Mouse (Mus musculus) heart, embryonic 10.5 days (tissue): ENCODE measurements at regions not wholly inside any gene's neighbourhood (a gene's known extent, or its start where the extent isn't known, plus 50 kb on each side); places are given as distances from the start of the nearest gene placed in this dataset.

Source experiments
- DNase-seq: peaks from one replicate; pipeline ENCODE4 v3.0.0-alpha.2; 2017; ENCODE audit warnings: low spot score
- H3K27ac ChIP-seq: fragments of 300-500 bp; sonication (generic); 2 replicates; pipeline ENCODE4 v1.5.1; 2016; ENCODE audit warnings: mild to moderate bottlenecking
- H3K27me3 ChIP-seq: fragments of 300-500 bp; sonication (generic); 2 replicates; pipeline ENCODE4 v1.6.1; 2016; ENCODE audit warnings: mild to moderate bottlenecking; ENCODE audit not compliant: poor library complexity, insufficient read depth, severe bottlenecking
- H3K36me3 ChIP-seq: fragments of 300-500 bp; sonication (generic); 2 replicates; pipeline ENCODE4 v1.6.1; 2016; ENCODE audit warnings: mild to moderate bottlenecking, moderate library complexity
- H3K4me1 ChIP-seq: fragments of 300-500 bp; sonication (generic); 2 replicates; pipeline ENCODE4 v1.6.1; 2016; ENCODE audit warnings: mild to moderate bottlenecking
- H3K4me3 ChIP-seq: fragments of 300-500 bp; sonication (generic); 2 replicates; pipeline ENCODE4 v1.5.1; 2016; ENCODE audit warnings: mild to moderate bottlenecking, moderate library complexity
- H3K9me3 ChIP-seq: fragments of 300-500 bp; sonication (generic); 2 replicates; pipeline ENCODE4 v1.6.1; 2016; ENCODE audit warnings: mild to moderate bottlenecking, moderate library complexity
- WGBS: fragments of 180-500 bp; shearing (Covaris S2); methylation state at CpG from one replicate; pipeline ENCODE4 v1.1.7; 2016; 5-methylcytosine and 5-hydroxymethylcytosine counted together

DNA sequence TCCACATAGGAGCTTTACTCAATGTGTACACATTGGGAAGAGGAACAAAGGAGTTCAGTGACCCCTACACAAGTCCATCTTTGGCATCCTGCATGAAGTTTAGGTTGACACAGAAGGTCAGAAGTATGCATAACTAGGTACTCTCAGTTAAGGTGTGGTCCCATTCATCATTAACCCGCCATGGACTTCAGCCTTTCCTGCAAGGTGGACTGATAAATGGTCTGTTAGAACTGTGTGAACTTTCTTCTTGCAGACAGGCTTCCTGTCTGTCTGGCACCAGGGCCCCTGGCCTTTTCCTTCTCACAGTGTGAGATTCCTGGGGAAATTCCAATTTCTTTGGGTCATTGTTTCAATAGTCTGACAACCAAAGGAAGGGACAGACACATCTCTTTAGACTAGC, 121.5 kb upstream of the Egfl6 start:
- H3K36me3 ChIP-seq = no peaks in the 10 kb centered on the region
- H3K4me1 ChIP-seq = no peaks in the 10 kb centered on the region
- WGBS = 38% methylated on average over 1 of the region's 1 CpGs
- no peaks in the 10 kb centered on the region for H3K27me3 ChIP-seq
- no peaks in the 10 kb centered on the region for H3K9me3 ChIP-seq
- DNase-seq = no peak
- no peak overlapping the region for H3K4me3 ChIP-seq
- no peak overlapping the region for H3K27ac ChIP-seq

DNA sequence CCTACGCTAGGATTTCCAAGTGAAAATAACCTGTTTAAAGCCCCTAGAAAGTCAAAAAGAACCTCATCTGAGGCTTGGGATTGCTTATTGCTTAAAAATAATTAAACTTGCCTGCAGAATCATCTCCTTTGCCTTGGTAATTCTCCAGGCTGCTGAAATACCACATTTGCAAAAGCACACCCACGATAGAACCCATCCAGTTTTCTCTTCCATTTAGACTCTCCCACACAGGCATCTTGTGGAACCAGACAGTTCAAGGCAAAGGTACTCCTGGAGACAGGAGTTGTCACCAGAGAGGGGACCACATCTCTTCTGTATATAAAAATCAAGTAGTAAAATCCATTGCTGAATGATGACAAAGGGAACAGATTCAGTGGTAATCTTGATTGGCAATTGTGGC, 118.8 kb upstream of the Egfl6 start:
- DNase-seq = no peak
- no peak overlapping the region for H3K4me3 ChIP-seq
- H3K27me3 ChIP-seq = no peaks in the 10 kb centered on the region
- H3K4me1 ChIP-seq = no peaks in the 10 kb centered on the region
- 82% methylated on average over 2 of the region's 2 CpGs for WGBS
- H3K27ac ChIP-seq = no peak overlapping the region
- H3K36me3 ChIP-seq = no peaks in the 10 kb centered on the region
- no peaks in the 10 kb centered on the region for H3K9me3 ChIP-seq

DNA sequence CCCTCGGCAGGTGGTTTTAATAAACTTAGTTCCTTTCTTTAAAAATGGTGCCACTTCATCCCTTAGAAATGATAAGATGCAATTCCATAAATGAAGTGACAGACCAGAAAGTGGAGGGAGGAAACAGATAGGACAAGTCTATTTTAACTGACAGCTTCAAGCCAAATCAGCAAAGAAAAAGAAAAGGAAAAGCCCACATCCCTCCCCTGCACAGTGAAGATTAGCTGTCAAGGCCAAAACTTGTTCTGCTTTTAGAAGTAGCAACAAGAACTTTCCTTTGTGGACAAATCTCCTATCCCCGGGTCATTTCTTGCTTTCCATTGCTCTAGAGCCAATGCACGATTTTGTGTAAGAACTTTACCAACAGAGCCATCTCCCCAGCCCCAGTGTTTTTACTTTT, 108.7 kb upstream of the Egfl6 start:
- H3K27ac ChIP-seq = no peak overlapping the region
- no peaks in the 10 kb centered on the region for H3K36me3 ChIP-seq
- no peak overlapping the region for H3K4me3 ChIP-seq
- 64% methylated on average over 3 of the region's 3 CpGs for WGBS
- no peaks in the 10 kb centered on the region for H3K9me3 ChIP-seq
- DNase-seq = no peak
- no peaks in the 10 kb centered on the region for H3K27me3 ChIP-seq
- no peaks in the 10 kb centered on the region for H3K4me1 ChIP-seq

DNA sequence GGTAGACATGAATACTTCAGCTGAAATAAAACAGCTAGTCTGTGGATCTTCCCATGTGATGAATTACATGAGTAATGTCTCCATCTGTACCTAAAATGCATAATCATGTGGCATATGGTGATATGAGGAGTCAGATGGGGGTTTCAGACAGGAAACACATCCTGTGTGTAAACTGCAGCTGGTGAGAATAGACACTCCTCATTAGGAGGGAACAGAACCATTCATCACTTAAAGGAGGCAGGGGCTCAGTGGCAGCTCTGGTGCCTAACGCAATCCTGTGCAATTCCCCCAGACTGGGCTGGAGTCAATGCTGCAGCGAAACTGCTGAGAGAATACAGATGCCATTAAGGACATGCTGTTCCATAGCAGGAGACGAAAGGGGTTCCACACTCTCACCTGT, 103.3 kb upstream of the Egfl6 start:
- 74% methylated on average over 3 of the region's 3 CpGs for WGBS
- Histone ChIP-seq H3K27me3 (no peaks in the 10 kb centered on the region; the same call in 1 of the 2 replicates), H3K4me3 (no peak overlapping the region), H3K27ac (no peak overlapping the region), H3K4me1 (no peaks in the 10 kb centered on the region), H3K9me3 (no peaks in the 10 kb centered on the region), H3K36me3 (no peaks in the 10 kb centered on the region)
- DNase-seq = no peak

DNA sequence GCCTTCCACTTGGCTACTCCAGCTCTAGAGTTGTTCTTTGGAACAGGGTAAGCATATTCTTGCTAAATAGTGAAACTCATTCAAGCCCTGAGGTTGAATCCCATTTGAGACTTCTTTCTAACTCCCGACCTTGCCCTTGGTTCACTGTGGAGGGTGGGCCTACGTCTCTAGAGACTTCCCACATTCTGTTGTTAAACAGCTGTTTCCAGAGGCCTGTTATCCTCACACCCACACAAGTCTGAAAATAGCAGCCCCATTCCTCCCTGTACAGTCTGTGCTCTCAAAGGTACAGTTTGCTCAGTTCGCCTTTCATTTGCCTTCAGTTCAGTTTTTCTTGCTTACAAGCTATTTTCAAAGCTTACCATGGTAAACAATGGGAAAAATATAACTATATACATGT, 87.9 kb upstream of the Egfl6 start:
- no peak for DNase-seq
- Histone ChIP-seq H3K4me1 (no peaks in the 10 kb centered on the region), H3K9me3 (no peaks in the 10 kb centered on the region), H3K4me3 (no peak overlapping the region), H3K27me3 (peaks cover 16% of the 10 kb centered on the region; the same call in 1 of the 2 replicates), H3K36me3 (no peaks in the 10 kb centered on the region), H3K27ac (no peak overlapping the region)
- WGBS = 68% methylated on average over 3 of the region's 3 CpGs

DNA sequence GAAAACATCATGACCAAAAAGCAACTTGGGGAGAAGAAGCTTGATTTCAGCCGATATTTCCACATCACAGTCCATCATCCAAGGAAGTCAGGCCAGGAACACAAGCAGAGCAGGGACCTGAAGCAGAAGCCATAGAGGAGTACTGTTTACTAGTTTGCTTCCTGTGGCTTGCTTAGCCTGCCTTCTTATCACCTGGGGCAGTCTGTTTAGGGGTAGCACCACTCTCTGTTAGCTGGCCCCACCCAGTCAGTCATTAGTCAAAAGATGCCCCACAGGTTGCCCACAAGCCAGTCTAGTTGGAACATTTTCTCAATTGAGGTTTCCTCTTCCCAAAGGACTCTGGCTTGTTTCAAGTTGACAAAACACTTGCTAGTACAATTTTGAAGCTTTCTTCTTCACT, 87.1 kb upstream of the Egfl6 start:
- H3K9me3 ChIP-seq = no peaks in the 10 kb centered on the region
- H3K36me3 ChIP-seq = no peaks in the 10 kb centered on the region
- H3K4me3 ChIP-seq = no peak overlapping the region
- 70% methylated on average over 1 of the region's 1 CpGs for WGBS
- no peak for DNase-seq
- H3K27me3 ChIP-seq = peaks cover 17% of the 10 kb centered on the region; the same call in 1 of the 2 replicates
- H3K4me1 ChIP-seq = no peaks in the 10 kb centered on the region
- no peak overlapping the region for H3K27ac ChIP-seq

DNA sequence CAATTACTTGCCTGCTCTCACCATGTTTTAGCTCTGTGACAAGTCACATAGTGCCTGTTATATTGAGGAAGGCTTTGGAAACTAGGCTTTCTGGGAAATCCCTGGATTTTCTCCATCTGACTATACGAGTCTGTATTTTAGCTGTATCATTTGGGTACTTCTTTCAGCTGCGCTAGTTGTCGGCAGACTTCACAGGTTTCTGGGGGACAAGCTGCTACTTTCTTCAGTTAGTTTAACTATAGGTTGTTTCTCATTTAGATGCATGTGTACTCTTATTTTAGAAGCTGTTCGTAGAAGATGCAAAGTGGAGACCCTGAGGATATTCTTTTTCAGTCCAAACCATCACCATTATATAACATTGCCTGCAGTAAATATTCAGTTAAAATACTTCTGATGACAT, 86.3 kb upstream of the Egfl6 start:
- no peak for DNase-seq
- Histone ChIP-seq H3K27ac (no peak overlapping the region), H3K9me3 (no peaks in the 10 kb centered on the region), H3K4me3 (no peak overlapping the region), H3K27me3 (peaks cover 14% of the 10 kb centered on the region; the same call in 1 of the 2 replicates), H3K36me3 (no peaks in the 10 kb centered on the region), H3K4me1 (no peaks in the 10 kb centered on the region)
- WGBS = 86% methylated on average over 4 of the region's 4 CpGs

DNA sequence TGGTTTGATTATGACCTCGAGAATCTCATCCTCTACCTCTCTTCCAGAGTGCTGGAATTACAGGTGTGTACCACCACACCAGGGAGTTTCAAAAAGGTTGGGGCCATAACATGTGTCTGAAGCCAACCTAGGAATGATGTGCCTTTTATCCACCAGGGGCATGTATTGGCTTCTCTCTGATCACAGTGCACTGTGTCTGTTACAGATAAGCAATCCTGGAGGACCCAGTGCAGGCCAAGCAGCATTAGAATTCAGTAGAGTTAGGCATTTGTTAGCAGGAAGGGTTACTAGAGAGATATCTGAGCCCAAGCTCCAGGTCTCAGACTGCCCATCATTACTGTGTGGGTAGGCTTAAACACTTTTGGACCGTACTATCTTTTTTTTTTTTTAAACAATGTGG, 80.8 kb upstream of the Egfl6 start:
- peaks cover 11% of the 10 kb centered on the region; the same call in 1 of the 2 replicates for H3K27me3 ChIP-seq
- 71% methylated on average over 2 of the region's 2 CpGs for WGBS

DNA sequence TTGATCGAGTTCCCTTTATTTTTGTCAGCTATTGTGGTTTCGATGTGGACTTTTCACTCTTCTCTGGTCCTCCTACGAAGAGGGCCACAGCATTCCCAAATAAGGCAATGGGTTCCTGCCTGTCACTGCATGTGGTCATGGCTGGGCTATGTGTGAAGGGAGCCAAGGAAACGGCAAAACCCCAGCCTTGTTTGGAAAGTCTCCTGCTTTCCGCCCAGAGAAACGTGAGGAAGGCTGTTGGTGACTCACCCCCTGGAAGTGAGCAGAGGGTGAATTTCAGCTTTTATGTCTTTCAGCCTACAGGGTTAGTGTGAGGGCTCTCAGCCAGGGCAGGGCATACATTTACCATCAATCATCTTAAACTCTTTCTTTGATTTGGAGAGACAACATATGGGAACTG, 76.3 kb upstream of the Egfl6 start:
- H3K36me3 ChIP-seq = no peaks in the 10 kb centered on the region
- DNase-seq = peak; percentile 74
- H3K27ac ChIP-seq = peak overlapping the region; percentile 84
- no peak overlapping the region for H3K4me3 ChIP-seq
- no peaks in the 10 kb centered on the region for H3K9me3 ChIP-seq
- peaks cover 8% of the 10 kb centered on the region; the same call in 1 of the 2 replicates for H3K4me1 ChIP-seq
- WGBS = 39% methylated on average over 6 of the region's 6 CpGs
- H3K27me3 ChIP-seq = peaks cover 5% of the 10 kb centered on the region; the same call in 1 of the 2 replicates

More for the DNA sequence above, 80.8 kb upstream of the Egfl6 start:
- Histone ChIP-seq H3K9me3 (no peaks in the 10 kb centered on the region), H3K4me1 (peaks cover 6% of the 10 kb centered on the region; the same call in 1 of the 2 replicates), H3K36me3 (no peaks in the 10 kb centered on the region), H3K27ac (no peak overlapping the region), H3K4me3 (no peak overlapping the region)
- DNase-seq = no peak

DNA sequence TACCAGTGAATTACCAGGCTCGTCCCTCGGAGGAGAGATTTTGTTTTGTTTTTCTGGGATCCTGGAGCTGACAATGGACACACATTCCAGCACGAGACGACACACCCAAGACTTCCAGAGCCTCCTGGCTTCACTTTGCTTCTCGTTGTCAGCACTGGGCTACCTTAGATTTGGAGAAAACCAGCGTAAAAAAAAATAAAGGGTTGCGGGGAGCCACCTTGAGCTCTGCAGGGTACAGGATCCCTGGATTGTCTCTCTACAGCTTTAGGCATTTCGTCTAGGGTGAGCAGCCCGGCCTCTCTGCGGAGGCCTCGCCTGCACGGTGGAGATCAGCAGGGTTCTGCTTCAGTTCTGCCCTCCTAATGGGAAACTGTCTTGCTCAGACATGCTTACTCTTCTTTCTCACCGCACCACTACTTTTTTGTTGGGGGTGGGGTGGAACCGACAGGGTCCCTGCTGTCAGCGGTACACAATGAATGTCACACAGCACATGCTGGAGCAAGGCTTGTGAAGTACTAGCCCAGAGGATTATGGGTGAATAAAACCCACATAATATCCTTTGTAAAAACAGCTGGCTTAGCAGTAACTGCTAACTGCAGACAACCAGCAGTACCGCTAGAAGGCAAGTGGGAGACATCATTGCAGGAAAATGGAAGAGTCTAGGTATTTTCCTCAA, 75.7 kb upstream of the Egfl6 start:
- WGBS = 19% methylated on average over 16 of the region's 16 CpGs
- DNase-seq = no peak

DNA sequence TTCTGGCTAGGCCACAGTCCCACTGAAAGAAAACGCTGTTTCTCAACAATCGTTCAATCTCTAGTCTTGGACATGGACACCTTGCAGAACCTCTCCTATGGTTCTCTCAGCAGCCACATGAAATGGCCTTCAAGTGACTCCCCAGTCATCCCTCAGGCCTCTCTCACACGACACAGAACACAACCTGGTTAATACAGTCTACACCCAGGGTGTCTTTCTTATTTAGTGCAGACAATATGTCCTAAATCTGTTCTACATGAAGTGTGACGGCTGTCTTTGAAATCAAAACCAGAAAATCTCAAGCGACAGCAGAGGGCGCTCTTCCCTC, 75.2 kb upstream of the Egfl6 start:
- WGBS = 29% methylated on average over 6 of the region's 6 CpGs
- H3K27me3 ChIP-seq = peaks cover 5% of the 10 kb centered on the region; the same call in 1 of the 2 replicates
- H3K9me3 ChIP-seq = no peaks in the 10 kb centered on the region
- no peak overlapping the region for H3K4me3 ChIP-seq
- no peak overlapping the region for H3K27ac ChIP-seq
- H3K36me3 ChIP-seq = no peaks in the 10 kb centered on the region
- peaks cover 8% of the 10 kb centered on the region; the same call in 1 of the 2 replicates for H3K4me1 ChIP-seq
- peak; percentile 79 for DNase-seq

More for the DNA sequence above, 75.7 kb upstream of the Egfl6 start:
- Histone ChIP-seq H3K9me3 (no peaks in the 10 kb centered on the region), H3K36me3 (no peaks in the 10 kb centered on the region), H3K4me1 (peaks cover 8% of the 10 kb centered on the region; the same call in 1 of the 2 replicates), H3K4me3 (peak overlapping the region; percentile 45), H3K27ac (peak overlapping the region; percentile 84), H3K27me3 (peaks cover 5% of the 10 kb centered on the region; the same call in 1 of the 2 replicates)

DNA sequence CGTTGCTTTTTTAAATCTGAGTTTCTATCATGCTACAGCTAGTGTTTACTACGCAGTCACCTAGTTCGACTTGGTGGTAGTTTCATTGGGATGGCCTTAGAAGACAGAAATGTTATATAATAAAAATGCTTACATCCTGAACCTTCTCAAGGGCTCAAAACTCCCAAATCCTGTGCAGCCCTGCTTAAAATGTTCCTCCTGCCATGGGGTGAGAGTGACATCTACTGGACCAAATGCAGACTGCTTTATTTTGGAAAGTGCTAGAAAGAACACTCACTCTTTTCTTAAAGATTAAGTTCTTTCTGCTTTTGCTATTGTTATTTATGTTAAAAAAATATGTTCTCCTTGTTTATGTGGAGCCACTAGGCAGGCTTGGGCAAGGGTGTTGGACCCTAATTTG, 66.9 kb upstream of the Egfl6 start:
- no peak for DNase-seq
- Histone ChIP-seq H3K27me3 (peaks cover 9% of the 10 kb centered on the region; the same call in 1 of the 2 replicates), H3K4me3 (no peak overlapping the region), H3K4me1 (no peaks in the 10 kb centered on the region), H3K36me3 (no peaks in the 10 kb centered on the region), H3K9me3 (no peaks in the 10 kb centered on the region), H3K27ac (no peak overlapping the region)
- WGBS = 64% methylated on average over 3 of the region's 3 CpGs

DNA sequence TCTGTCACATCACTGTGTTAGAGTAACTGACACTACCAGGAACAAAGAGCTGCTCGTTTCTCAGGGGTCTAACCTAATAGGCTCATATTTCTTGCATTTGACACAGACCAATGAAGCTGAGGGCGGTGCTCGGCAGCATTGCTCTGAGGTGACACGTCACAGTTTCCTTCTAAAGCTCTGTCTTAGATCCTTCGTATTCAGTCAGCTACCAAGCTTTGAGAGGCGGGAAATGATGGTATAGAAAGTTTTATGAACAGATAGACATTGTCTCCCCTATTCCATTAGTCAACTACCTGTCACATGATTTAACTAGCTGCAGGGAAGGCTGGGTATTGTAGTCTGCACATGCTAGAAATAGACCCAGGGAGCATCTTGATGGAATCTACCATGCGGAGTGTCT, 60.2 kb upstream of the Egfl6 start:
- Histone ChIP-seq H3K27ac (no peak overlapping the region), H3K9me3 (no peaks in the 10 kb centered on the region), H3K27me3 (no peaks in the 10 kb centered on the region), H3K4me1 (no peaks in the 10 kb centered on the region), H3K36me3 (no peaks in the 10 kb centered on the region), H3K4me3 (0 out of 2 replicates have a peak overlapping the region, but pooled peaks have one; percentile 18)
- DNase-seq = no peak
- WGBS = 51% methylated on average over 7 of the region's 7 CpGs

DNA sequence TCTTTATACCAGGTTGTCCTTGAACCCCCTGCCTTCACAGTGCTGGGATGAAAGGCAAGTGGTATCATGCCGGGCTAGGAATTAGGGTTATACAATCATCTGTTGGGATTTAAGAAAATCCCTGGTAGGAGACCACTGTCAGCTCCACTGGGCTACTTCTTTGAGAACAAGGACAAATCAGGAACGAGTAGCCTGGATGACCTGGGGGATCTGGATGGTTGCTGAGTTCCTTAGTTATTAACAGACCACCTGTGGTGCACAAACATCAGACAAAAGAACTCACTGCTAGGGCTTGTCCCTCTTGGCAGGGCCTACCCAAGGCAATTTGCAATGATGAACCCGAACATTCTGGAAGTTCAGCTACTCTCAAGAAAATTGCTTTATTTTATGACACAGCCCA, 55.7 kb upstream of the Egfl6 start:
- Histone ChIP-seq H3K9me3 (no peaks in the 10 kb centered on the region), H3K36me3 (no peaks in the 10 kb centered on the region), H3K27ac (no peak overlapping the region), H3K4me3 (no peak overlapping the region), H3K27me3 (no peaks in the 10 kb centered on the region), H3K4me1 (no peaks in the 10 kb centered on the region)
- WGBS = 56% methylated on average over 3 of the region's 3 CpGs
- no peak for DNase-seq
